Mouse (Mus musculus) MEL (cell line): ENCODE measurements around the gene Rab3gap2. TPM values are rescaled to one million over a fixed set of nuclear protein-coding genes. Genes with fewer than 3 reads are reported as not detected.

Source experiments
- DNase-seq: peaks from one replicate; pipeline ENCODE4 v3.0.0; 2011; ENCODE audit warnings: low read depth, low spot score
- H3K27ac ChIP-seq: 2 replicates; pipeline ENCODE4 v1.5.1; 2012; ENCODE audit warnings: low read depth, mild to moderate bottlenecking, control low read depth, low read length, moderate library complexity; ENCODE audit not compliant: control insufficient read depth
- H3K27me3 ChIP-seq, 2 experiments: fragments of 150-350 bp in 1 of 2; sonication (generic) in 1 of 2; 2 replicates each; pipeline ENCODE4 v1.6.1; 2012; ENCODE audit warnings: low read length in 2 of 2, mild to moderate bottlenecking in 2 of 2, improper control_type of control experiment in 1 of 2, moderate library complexity in 1 of 2; ENCODE audit not compliant: insufficient read depth in 2 of 2, control insufficient read depth in 1 of 2
- H3K36me3 ChIP-seq, 2 experiments: 2 replicates each; pipeline ENCODE4 v1.6.1; 2012 to 2014; ENCODE audit warnings: low read length in 2 of 2, improper control_type of control experiment in 1 of 2, inconsistent platforms in 1 of 2, mild to moderate bottlenecking in 1 of 2; ENCODE audit not compliant: insufficient read depth in 2 of 2, control insufficient read depth in 1 of 2
- H3K4me1 ChIP-seq, 2 experiments: fragments of 150-350 bp in 1 of 2; sonication (generic) in 1 of 2; 2 replicates each; pipeline ENCODE4 v1.6.1; 2012; ENCODE audit warnings: low read length in 2 of 2, improper control_type of control experiment in 1 of 2, mild to moderate bottlenecking in 1 of 2; ENCODE audit not compliant: insufficient read depth in 2 of 2, control insufficient read depth in 1 of 2
- H3K4me3 ChIP-seq, 2 experiments: fragments of 150-350 bp in 1 of 2; sonication (generic) in 1 of 2; 2 replicates each; pipeline ENCODE4 v1.5.1; 2012; ENCODE audit warnings: low read depth in 2 of 2, low read length in 2 of 2, mild to moderate bottlenecking in 2 of 2, moderate library complexity in 2 of 2, control low read depth in 1 of 2, improper control_type of control experiment in 1 of 2; ENCODE audit not compliant: control insufficient read depth in 1 of 2, insufficient read depth in 1 of 2
- H3K79me2 ChIP-seq: 2 replicates; pipeline ENCODE4 v1.6.1; 2012; ENCODE audit warnings: mild to moderate bottlenecking, low read length, moderate library complexity; ENCODE audit not compliant: control insufficient read depth, poor library complexity, insufficient read depth
- H3K9ac ChIP-seq: 2 replicates; pipeline ENCODE4 v1.6.1; 2012; ENCODE audit warnings: low read depth, mild to moderate bottlenecking, control low read depth, low read length, moderate library complexity; ENCODE audit not compliant: control insufficient read depth, poor library complexity, severe bottlenecking
- H3K9me3 ChIP-seq: fragments of 150-350 bp; sonication (generic); replicated peaks from 2 replicates; pipeline ENCODE4 v1.6.1; 2012; ENCODE audit warnings: mild to moderate bottlenecking, low read length, improper control_type of control experiment, moderate library complexity; ENCODE audit not compliant: insufficient read depth
- BHLHE40 ChIP-seq: IDR thresholded peaks from 2 replicates; pipeline ENCODE4 v1.6.1; 2012; ENCODE audit warnings: low read depth, mild to moderate bottlenecking, inconsistent platforms, low read length, improper control_type of control experiment, borderline replicate concordance
- CHD1 ChIP-seq: IDR thresholded peaks from 2 replicates; pipeline ENCODE4 v1.6.1; 2012; ENCODE audit warnings: low read depth, mild to moderate bottlenecking, inconsistent platforms, low read length, improper control_type of control experiment
- CHD2 ChIP-seq: IDR thresholded peaks from 2 replicates; pipeline ENCODE4 v1.6.1; 2011; ENCODE audit warnings: low read length, improper control_type of control experiment
- ELF1 ChIP-seq: IDR thresholded peaks from 2 replicates; pipeline ENCODE4 v1.6.1; 2014; ENCODE audit warnings: low read depth, mild to moderate bottlenecking, inconsistent platforms, low read length, improper control_type of control experiment, moderate library complexity
- EP300 ChIP-seq, 2 experiments: IDR thresholded peaks; 2 replicates each; pipeline ENCODE4 v1.6.1; 2011; ENCODE audit warnings: improper control_type of control experiment in 2 of 2, low read length in 2 of 2, low read depth in 1 of 2, mild to moderate bottlenecking in 1 of 2
- ETS1 ChIP-seq: IDR thresholded peaks from 2 replicates; pipeline ENCODE4 v1.6.1; 2012; ENCODE audit warnings: low read depth, mild to moderate bottlenecking, inconsistent platforms, low read length, improper control_type of control experiment, moderate library complexity
- GABPA ChIP-seq: IDR thresholded peaks from 2 replicates; pipeline ENCODE4 v1.6.1; 2012; ENCODE audit warnings: low read depth, mild to moderate bottlenecking, inconsistent platforms, low read length, improper control_type of control experiment, moderate library complexity
- HCFC1 ChIP-seq: IDR thresholded peaks from 2 replicates; pipeline ENCODE4 v1.6.1; 2012; ENCODE audit warnings: low read depth, mild to moderate bottlenecking, inconsistent platforms, low read length, improper control_type of control experiment, moderate library complexity
- JUND ChIP-seq: IDR thresholded peaks from 2 replicates; pipeline ENCODE4 v1.6.1; 2011; ENCODE audit warnings: low read depth, mild to moderate bottlenecking, improper control_type of control experiment, low read length
- KAT2A ChIP-seq: conservative IDR thresholded peaks from 2 replicates; pipeline ENCODE4 v1.6.1; 2012; ENCODE audit warnings: low read depth, low read length, improper control_type of control experiment, inconsistent platforms
- MAX ChIP-seq: IDR thresholded peaks from 2 replicates; pipeline ENCODE4 v1.6.1; 2011; ENCODE audit warnings: low read length, improper control_type of control experiment
- MAZ ChIP-seq: IDR thresholded peaks from 2 replicates; pipeline ENCODE4 v1.6.1; 2012; ENCODE audit warnings: low read depth, mild to moderate bottlenecking, inconsistent platforms, low read length, improper control_type of control experiment
- MXI1 ChIP-seq: IDR thresholded peaks from 2 replicates; pipeline ENCODE4 v1.6.1; 2011; ENCODE audit warnings: mild to moderate bottlenecking, low read depth, low read length, improper control_type of control experiment
- NRF1 ChIP-seq: IDR thresholded peaks from 2 replicates; pipeline ENCODE4 v1.6.1; 2014; ENCODE audit warnings: low read depth, mild to moderate bottlenecking, inconsistent platforms, low read length, improper control_type of control experiment, moderate library complexity; ENCODE audit not compliant: poor library complexity, insufficient read depth, severe bottlenecking
- POLR2A ChIP-seq, 2 experiments: IDR thresholded peaks; 2 replicates each; pipeline ENCODE4 v1.6.1; 2011 to 2012; ENCODE audit warnings: low read length in 2 of 2, mild to moderate bottlenecking in 2 of 2, control low read depth in 1 of 2, improper control_type of control experiment in 1 of 2, low read depth in 1 of 2, moderate library complexity in 1 of 2; ENCODE audit not compliant: control insufficient read depth in 1 of 2, insufficient read depth in 1 of 2, poor library complexity in 1 of 2
- POLR2AphosphoS2 ChIP-seq: IDR thresholded peaks from 2 replicates; pipeline ENCODE4 v1.6.1; 2011; ENCODE audit warnings: low read length, improper control_type of control experiment
- SIN3A ChIP-seq: IDR thresholded peaks from 2 replicates; pipeline ENCODE4 v1.6.1; 2012; ENCODE audit warnings: low read length, improper control_type of control experiment, inconsistent platforms
- TAL1 ChIP-seq: IDR thresholded peaks from 2 replicates; pipeline ENCODE4 v1.6.1; 2012; ENCODE audit warnings: mild to moderate bottlenecking, inconsistent platforms, low read length, moderate library complexity, mixed read lengths
- TBP ChIP-seq: IDR thresholded peaks from 2 replicates; pipeline ENCODE4 v1.8.0; 2011; ENCODE audit warnings: low read depth, low read length, improper control_type of control experiment
- TCF12 ChIP-seq: IDR thresholded peaks from 2 replicates; pipeline ENCODE4 v1.6.1; 2014; ENCODE audit warnings: low read depth, mild to moderate bottlenecking, inconsistent platforms, low read length, improper control_type of control experiment, moderate library complexity
- ZKSCAN1 ChIP-seq: IDR thresholded peaks from 2 replicates; pipeline ENCODE4 v1.6.1; 2012; ENCODE audit warnings: low read depth, mild to moderate bottlenecking, inconsistent platforms, low read length, improper control_type of control experiment, moderate library complexity
- ZMIZ1 ChIP-seq: IDR thresholded peaks from 2 replicates; pipeline ENCODE4 v1.6.1; 2012; ENCODE audit warnings: low read depth, mild to moderate bottlenecking, inconsistent platforms, low read length, improper control_type of control experiment, moderate library complexity
- polyA plus RNA-seq, 2 experiments: library from polyadenylated mRNA; stranded (reverse) in 1 of 2; unstranded in 1 of 2; fragments of >175 nt in 1 of 2; fragments of >200 nt in 1 of 2; gene quantifications; 2 replicates each; pipeline versions ENCODE4 v1.2.1 to v1.2.4; 2012; ENCODE audit warnings: low replicate concordance in 2 of 2, low read depth in 1 of 2; ENCODE audit not compliant: insufficient read length in 2 of 2, insufficient read depth in 1 of 2, missing spikeins in 1 of 2
- total RNA-seq: library from RNA; depleted of rRNA; stranded (reverse); fragments of 300-350 nt; gene quantifications from 2 replicates; pipeline ENCODE4 v1.2.3, GENCODE M21; 2012

Gene Rab3gap2
- total and polyA plus RNA-seq, 3 experiments, result 24.1 to 40.1 TPM; not detected in 1

DNA sequence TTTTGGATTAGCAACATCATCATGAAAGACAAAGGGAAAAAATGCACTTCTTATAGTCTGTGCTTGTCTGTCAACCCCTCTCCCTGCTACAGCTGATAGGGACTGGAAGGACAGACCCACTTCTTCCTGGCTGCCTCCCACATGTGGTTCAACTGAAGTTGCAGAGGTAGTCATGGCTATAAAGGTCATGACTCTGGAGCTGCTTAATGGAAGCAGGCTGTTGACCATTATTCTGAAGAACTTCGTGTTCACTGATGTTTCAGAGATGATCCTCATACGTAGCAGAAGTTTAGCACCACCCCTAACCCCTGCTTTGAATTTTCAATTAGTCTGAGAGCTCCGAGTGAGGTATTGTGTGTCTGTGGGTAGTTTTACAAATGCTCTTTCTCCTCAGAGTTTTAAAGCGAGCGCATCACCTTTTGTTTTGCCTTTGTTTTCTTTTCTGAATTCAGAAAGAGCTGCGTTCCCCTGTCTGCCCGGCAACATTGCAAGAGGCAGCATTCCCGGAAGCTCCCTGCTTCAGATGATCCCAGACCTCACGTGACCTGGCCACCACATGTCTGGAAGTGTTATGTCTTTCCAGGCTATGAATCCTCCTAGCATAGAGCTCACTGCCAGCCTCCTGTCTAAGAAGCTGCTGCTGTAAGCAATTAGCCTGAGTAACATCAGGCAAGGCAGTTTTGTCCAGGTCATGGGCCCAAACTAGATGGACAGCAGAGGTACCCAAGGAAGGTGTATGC, 20.2 kb upstream of the Rab3gap2 start:
- Histone ChIP-seq H3K9me3 (no peaks in the 10 kb centered on the region), H3K79me2 (no peaks in the 10 kb centered on the region), H3K4me1 (no peaks in the 10 kb centered on the region), H3K27ac (no peak overlapping the region), H3K36me3 (no peaks in the 10 kb centered on the region), H3K9ac (no peak overlapping the region), H3K4me3 (no peak overlapping the region), H3K27me3 (peaks cover 1% of the 10 kb centered on the region in 2 experiments; a peak in 1 of 4 replicates)
- TF ChIP-seq ELF1, result no peak
- TF ChIP-seq MAX, result no peak
- TF ChIP-seq ZMIZ1, result no peak
- TF ChIP-seq KAT2A, result no peak
- no peak for DNase-seq

DNA sequence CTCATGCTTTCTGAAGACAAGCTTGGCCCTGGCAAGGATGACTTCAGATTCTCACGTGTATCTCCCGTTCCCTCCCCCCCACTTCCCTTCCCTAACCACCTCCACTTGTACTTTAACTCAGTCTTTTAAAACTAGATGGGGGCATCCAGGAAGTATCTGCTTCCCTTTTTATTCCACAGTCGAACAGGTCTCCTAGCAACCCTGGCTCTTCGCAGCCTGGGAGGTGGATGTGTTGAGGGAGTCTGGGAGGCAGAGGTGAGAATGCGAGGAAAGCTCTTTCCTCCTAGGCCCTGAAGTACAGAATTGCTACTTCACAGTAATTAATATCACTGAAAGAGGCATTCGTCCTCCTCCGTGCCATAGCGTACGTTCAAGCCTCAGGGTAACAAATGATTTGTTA, 18.4 kb upstream of the Rab3gap2 start:
- Histone ChIP-seq H3K36me3 (no peaks in the 10 kb centered on the region), H3K9ac (no peak overlapping the region), H3K4me3 (no peak overlapping the region), H3K9me3 (no peaks in the 10 kb centered on the region), H3K27me3 (peaks cover 1% of the 10 kb centered on the region in 2 experiments; a peak in 1 of 4 replicates), H3K4me1 (no peaks in the 10 kb centered on the region), H3K79me2 (no peaks in the 10 kb centered on the region), H3K27ac (no peak overlapping the region)
- no peak for TF ChIP-seq MAZ
- TF ChIP-seq NRF1, result no peak
- TF ChIP-seq POLR2A (IDR thresholded peaks at IDR 0.05; ENCODE audit: control insufficient read depth in 1 of 2, insufficient read depth in 1 of 2, low read depth in 1 of 2, low read length in 2 of 2, poor library complexity in 1 of 2), result no peak
- no peak for TF ChIP-seq JUND
- TF ChIP-seq BHLHE40, result no peak
- no peak for TF ChIP-seq TBP
- no peak for TF ChIP-seq GABPA
- no peak for TF ChIP-seq ZMIZ1
- no peak for TF ChIP-seq TCF12
- TF ChIP-seq ZKSCAN1, result no peak
- TF ChIP-seq CHD1, result no peak
- no peak for TF ChIP-seq HCFC1
- TF ChIP-seq TAL1, result no peak
- no peak for TF ChIP-seq EP300 (IDR thresholded peaks at IDR 0.05; ENCODE audit: low read depth in 1 of 2, low read length in 2 of 2)
- no peak for TF ChIP-seq MAX
- no peak for TF ChIP-seq MXI1
- no peak for TF ChIP-seq ETS1
- TF ChIP-seq POLR2AphosphoS2, result no peak
- TF ChIP-seq SIN3A, result no peak
- no peak for TF ChIP-seq CHD2
- no peak for DNase-seq
